Mouse (Mus musculus): ENCODE measurements around the gene Rpl36al.
"Not testable (repeated sequence)": the region's sequence is repeated elsewhere in the genome, so short reads cannot be mapped to it uniquely, and the experiment has no call there.

Gene Rpl36al

DNA sequence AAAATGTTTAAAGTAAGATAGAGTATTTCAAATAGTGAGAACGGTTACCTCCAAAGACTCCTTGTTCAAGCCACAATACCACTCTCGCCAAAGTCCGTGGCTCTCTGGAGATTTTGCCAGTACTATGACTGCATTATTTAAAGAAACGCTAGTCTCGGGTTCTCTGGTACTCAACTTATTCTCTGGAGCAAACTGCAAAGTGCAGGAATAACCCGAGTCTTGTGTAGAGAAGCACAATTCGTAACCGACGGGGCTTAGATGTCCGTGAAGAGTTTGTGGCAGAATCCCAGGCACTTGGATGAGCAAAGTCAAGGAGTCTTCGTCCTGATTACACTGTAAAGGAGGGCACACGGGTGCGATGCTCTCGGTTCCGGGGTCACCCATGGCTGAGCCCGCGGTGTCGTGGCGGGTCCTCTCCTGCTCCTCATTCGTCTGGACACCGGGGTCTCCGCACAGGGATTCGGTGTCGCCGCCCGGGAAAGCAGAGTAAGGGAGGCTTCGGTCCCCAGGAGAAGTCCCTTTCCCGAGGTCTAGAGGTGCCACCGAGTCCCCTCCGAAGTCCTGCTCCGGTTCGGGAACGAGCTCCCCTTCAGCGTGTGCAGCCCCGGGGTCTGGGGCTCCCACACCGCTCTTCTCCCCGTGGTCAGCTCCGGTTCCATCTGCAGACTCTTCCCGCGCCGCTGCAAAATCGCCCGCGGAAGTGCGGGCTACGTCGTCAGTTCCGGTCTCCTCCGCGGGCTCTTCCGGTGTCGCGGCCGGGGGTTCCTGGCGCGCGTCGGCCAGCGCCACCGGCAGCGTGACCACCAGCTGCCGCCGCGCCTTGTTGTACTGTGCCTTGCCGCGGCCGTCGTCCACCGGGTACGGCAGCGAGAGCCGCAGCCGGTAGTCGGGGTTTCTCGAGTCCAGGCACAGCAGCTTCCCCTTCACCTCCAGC lies 12.8 kb upstream of the Rpl36al start, which contains the start of gene Gm49383:
TSS of gene Gm49383 (minus strand) at position 661 of the 934 bp plus-strand sequence.
- peak; percentile 82 for DNase-seq (ENCODE audit: low read depth)

DNA sequence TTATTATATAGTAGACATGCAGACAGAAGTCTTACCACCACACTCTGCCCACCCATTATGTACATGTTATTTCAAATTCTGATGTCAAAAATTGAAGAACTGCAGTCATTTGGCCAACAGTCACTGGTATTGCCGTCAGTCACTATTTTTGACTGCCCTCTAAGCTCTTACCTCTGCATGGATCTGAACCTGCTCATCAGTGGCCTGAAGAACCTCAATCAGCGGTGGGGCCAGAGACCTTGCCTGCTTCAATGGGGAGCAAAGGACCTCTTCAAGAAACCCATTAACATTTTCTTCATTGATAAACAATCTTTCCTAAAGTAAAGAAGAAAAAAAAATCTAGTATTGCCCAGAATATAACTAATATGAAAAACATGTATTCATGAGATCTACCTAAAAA lies 8.8 kb upstream of the Rpl36al start:
- no peak for DNase-seq (ENCODE audit: low read depth)

DNA sequence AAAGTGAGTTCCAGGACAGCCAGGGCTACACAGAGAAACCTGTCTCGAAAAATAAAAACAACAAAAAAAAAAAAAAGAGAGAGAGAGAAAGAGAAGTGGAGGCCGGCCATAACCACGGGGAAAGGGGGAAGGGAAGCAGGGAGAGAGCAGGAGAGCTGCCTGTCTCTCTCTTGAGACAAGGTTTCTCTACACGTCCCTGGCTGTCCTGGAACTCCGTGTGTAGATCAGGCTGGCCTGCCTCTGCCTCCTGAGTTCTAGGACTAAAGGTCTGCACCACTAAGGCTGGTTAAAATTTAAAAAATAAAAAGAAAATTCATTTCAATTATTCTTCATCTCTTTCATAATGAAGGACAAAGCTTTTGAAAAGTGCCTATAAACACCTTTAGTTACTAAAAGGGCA lies 7.5 kb upstream of the Rpl36al start:
- DNase-seq (ENCODE audit: low read depth) = no peak

DNA sequence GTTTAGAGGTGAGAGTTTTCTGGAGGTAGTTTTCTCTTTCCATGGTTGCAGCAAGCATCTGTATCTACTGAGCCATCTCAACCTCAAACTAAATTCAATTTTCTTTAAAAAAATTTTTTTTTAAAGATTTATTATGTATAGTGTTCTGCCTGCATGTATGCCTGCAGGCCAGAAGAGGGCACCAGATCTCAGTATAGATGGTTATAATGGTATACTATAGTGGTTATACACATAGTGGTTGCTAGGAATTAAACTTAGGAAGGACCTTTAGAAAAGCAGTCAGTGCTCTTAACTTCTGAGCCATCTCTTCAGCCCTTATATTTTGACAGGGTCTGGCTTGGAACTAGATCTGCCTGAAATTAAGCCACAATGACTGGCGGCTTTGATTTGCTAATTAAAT lies 6.6 kb upstream of the Rpl36al start:
- peak; percentile 43 for DNase-seq (ENCODE audit: low read depth)

DNA sequence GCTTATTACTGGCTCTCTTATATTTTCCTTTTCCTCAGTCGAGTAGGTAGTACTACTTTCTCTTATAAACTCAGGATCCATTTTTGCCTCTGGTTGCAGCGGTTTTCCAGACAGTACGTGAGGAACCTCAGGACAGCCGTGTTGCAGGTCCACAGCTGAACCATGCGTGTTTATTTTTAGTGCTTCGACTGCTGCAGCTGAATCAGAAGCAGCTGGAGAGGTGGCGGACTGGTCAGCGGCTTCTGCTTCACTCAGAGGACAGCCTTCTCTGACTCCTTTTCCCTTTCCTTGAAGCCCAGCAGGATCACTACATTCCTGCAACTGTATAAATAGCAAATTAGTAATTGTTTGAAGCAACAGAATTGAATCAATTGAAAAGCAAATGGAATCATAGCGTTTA lies 6.2 kb upstream of the Rpl36al start:
- DNase-seq (ENCODE audit: low read depth) = no peak

DNA sequence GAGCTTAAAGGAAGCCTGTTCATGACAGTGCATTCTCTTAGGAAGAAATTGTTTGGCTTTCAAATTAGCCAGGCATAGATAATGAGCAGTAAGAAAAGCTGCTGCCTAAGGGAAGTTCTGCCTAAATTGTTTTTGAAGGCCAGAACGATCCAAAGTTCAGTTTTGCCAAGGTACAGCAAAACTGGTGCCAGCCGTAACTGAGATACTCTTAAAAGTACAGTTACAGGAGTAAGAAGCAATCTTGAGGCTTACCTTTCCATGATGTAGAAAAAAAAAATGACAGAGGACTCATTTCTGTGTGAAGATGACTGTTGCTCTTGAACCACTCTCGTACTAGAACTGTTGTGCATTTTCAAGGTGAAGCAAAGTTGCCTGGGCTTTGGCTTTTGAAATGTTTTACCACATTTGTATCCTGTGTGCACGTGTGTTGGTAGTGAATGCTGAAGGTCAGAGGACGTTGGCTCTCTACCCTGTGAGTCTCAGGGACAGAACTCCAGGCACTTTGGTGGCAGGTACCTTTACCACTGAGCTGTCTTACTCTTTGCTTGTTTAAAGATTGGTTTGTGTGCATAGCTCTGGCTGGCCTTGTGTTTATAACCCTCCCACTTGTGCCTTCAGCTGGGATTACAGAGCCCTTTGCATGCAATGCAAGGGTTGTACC lies 3.1 kb upstream of the Rpl36al start:
- DNase-seq (ENCODE audit: low read depth) = no peak

DNA sequence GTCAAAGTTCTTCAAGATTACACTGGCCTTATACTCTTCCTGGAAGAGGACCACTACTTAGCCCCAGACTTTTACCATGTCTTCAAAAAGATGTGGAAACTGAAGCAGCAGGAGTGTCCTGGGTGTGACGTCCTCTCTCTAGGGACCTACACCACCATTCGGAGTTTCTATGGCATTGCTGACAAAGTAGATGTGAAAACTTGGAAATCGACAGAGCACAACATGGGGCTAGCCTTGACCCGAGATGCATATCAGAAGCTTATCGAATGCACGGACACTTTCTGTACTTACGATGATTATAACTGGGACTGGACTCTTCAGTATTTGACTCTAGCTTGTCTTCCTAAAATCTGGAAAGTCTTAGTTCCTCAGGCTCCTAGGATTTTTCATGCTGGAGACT lies 1.5 kb upstream of the Rpl36al start:
- no peak for DNase-seq (ENCODE audit: low read depth)

DNA sequence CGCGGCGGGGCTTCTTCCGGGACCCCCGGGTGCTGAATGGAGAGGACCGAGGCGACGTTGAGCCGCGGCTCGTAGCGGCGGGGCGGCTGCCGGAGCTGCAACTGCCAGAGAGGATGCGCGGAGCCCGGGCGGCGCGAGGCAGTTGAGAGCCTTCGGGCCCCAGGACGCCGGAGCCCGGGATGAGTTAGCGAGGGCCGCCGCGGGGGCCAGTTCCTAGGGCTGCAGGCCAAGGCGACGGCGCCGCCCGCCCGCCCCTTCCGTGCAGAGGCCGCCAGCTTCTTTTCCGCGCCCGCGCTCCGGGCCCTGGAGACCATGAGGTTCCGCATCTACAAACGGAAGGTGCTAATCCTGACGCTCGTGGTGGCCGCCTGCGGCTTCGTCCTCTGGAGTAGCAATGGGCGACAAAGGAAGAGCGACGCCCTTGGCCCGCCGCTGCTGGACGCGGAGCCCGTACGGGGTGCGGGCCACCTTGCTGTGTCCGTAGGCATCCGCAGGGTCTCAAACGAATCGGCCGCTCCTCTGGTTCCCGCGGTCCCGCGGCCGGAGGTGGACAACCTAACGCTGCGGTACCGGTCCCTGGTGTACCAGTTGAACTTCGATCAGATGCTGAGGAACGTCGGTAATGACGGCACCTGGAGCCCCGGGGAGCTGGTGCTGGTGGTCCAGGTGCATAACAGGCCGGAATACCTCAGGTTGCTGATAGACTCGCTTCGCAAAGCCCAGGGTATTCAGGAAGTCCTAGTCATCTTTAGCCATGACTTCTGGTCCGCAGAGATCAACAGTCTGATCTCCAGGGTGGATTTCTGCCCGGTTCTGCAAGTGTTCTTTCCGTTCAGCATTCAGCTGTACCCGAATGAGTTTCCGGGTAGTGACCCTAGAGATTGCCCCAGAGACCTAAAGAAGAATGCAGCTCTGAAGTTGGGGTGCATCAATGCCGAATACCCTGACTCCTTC lies 736 bp upstream of the Rpl36al start:
- peak; percentile 59 for DNase-seq (ENCODE audit: low read depth)

DNA sequence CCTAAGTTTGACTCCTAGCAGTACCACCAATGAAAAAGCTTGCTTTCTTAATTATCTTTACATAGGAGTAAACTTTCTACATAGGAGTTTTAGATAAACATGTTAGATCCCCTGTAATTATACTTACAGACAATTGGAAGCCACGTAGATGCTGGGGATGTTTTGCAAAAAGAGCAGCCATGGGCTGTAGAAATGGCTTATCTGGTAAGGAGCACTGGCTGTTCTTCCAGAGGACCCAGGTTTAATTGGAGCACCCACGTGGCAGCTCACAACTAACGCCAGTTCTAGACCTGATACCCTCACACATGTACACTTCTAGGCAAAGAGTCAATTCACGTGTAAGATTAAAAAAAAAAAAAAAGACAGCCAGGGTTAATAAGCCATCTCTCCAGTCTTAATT lies 2.1 kb downstream of the Rpl36al start:
- no peak for DNase-seq (ENCODE audit: low read depth)

DNA sequence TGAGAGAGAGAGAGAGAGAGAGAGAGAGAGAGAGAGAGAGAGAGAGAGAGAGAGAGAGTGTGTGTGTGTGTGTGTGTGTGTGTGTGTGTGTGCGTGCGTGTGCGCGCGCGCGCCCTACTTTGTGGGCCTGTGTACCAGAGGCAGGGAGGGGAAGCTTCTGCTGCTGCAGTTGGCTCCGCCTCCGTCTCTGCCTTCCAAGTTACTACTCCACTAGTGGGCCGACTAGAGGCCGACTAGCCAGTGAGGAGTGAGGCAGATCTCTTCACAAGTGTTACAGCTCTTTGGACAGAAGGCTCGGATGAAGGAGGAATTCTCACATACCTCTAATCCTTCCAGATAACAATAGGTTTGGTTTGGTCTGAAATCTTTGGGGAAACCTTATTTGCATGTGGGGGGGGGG lies 4.5 kb downstream of the Rpl36al start:
- no peak for DNase-seq (ENCODE audit: low read depth)

DNA sequence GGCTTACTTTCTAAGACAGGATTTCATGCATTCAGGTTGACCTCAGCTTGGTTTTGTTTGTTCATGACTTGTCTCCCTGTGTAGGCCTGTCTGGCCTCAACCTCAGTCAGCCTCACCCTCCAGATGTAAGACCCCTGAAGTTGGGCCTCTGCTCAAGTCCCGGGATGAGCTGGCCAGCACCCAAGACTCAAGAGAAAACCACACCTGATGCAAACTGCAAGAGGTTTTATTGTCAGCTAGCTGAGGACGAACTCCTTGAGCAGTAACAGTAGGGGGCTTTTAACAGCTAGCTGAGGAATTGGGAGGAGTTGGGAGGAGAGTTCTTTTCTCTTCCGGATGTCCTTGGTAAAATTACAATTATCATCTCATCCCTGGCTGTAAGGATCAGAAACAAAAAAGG lies 6.4 kb downstream of the Rpl36al start:
- DNase-seq (ENCODE audit: low read depth) = no peak

DNA sequence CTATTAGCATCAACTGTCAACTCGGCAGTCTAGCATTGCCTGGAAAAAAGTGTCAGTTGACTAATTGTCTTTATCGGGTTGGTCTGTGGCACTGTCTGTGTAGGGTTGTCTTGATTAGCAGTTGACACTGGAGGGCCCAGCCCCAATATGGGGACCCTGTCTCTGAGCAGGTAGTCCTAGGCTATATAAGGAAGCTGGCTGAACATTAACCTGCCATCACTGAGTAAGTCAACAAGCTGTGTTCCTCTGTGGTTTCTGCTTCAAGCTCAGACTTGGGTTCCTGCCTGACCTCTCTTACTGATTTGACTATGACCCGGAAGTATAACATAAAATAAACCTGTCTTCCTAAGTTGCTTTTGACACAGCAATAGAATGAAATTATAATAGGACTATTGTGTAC lies 7.9 kb downstream of the Rpl36al start:
- no peak for DNase-seq (ENCODE audit: low read depth)

DNA sequence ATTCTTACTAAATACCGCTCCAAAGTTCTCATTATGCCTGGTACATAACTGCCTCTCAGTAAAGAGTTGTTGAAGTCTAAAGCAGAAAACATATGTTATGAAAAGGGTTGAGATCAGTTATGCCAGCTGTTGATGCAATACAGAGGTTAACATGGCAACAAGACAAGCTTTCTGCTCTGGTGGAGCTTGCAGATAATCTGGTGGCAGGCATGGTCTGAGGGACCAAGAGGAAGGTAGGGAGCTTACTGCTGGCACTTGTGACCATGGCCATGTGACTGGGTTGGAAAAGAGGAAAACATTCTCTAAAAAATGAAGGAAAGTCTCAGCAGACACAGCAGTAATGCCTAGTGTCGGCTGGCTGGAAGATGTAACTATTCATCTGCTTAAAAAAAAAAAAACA lies 12.6 kb downstream of the Rpl36al start:
- DNase-seq (ENCODE audit: low read depth) = no peak

DNA sequence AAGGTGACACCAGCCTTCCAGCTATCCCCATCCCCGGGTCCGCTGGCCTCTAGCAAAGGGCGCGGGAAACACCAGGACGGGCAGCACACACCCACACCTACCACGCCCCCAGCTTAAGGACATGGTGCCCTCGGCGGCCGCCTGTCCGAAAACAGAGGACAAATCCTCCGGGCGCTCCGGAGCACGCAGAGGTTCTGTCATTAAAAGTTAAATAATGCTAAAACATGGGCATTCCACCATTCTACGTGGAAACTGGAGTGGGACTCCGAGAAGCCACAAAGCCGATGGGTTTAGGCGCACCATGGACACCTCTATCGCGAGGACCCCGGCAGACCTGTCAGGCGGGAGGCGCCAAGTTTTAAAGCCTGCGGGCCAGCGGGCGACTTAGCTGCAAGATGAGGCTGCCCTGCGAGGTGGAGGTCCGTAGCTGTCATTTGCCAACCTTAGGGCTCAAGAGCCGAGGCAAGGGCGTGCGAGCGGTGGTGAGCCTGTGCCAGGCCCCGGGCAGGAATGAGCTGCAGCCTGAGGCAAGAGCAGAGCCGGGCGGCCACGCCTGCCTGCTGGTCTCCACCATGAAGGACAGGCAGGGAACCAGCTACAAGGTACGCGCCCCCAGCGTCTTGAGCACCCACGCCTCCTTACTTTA lies 15.3 kb downstream of the Rpl36al start, which contains the start of gene Lrr1:
TSS of gene Lrr1 (plus strand) at position 354 of the 646 bp plus-strand sequence.
- peak; percentile 93 for DNase-seq (ENCODE audit: low read depth)

DNA sequence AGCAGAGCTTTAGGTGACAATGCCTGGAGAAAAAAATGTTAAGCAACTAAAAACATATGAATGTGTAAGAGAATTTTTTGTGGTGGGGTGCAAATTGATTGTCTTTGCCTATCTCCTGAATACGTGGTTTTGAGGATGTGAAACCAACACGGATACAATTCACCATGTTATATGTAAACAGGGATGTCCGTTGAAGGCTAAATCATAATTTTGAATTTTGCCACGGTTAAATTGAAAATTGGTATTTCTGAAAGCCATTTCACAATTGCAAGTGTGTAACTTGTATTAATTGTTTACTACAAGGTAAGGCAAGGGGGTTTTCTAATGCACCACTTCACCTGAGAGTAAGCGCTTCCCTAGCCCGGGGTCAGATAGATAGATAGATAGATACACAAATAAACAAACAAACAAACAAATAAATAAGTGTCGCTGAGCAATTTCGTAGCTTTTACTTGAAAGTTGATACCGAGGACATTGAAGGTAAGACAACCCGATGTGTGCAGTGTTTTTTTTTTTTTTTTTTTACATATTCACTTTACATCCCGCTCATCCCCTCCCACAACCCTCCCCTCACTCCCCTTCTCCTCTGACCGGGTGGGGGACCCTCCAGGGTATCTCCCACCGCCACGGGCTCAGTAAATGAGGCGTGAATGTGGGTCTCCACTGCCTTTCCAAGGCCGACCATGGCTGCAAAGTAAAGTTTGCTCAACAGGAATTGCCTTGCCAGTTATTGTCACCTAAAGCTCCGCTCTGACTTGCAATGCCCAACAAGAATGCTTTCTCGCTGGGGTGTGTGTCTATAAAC lies 16.0 kb downstream of the Rpl36al start:
- no peak for DNase-seq (ENCODE audit: low read depth)

DNA sequence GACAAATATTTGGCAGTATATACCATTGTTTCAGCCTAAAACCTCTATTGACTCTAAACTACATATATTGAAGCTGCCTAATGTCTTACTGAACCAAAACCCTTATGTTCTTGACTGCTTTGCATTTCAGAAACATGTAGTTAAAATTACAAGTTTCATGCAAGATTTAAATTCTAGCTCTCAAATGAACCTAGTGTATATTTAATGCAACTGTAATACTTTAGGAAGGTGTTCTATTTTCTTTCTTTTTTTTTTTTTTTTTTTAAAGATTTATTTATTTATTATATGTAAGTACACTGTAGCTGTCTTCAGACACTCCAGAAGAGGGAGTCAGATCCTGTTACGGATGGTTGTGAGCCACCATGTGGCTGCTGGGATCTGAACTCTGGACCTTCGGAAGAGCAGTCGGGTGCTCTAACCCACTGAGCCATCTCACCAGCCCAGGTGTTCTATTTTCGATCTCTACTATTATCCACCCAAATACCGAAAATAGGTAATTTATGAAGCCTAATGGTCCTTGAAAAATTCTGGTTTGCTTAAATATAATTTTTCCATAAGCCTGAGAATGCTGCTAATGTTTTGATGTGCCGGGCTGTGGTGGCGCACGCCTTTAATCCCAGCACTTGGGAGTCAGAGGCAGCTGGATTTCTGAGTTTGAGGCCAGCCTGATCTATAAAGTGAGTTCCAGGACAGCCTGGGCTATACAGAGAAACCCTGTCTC lies 16.9 kb downstream of the Rpl36al start:
- not testable (repeated sequence) for DNase-seq (ENCODE audit: low read depth)

DNA sequence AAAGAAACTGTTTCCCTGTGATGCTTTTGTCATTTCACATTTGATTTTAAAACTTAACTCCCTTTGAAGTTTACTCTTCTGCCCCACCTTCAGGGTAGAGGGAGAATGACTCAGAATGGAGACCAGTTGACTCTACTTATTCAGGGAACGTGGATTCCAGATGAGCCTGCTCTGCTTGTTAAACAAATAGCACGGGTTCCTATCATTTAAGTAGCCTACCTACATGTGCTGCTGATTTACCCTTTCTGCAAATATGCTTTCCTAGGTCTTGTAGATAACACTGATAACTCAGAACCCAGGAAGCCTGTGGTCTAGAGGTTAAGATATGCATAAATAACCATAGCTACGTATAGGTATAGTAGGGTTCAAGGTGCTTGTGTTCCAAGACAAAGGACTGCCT lies 19.0 kb downstream of the Rpl36al start:
- DNase-seq (ENCODE audit: low read depth) = peak; percentile 52

DNA sequence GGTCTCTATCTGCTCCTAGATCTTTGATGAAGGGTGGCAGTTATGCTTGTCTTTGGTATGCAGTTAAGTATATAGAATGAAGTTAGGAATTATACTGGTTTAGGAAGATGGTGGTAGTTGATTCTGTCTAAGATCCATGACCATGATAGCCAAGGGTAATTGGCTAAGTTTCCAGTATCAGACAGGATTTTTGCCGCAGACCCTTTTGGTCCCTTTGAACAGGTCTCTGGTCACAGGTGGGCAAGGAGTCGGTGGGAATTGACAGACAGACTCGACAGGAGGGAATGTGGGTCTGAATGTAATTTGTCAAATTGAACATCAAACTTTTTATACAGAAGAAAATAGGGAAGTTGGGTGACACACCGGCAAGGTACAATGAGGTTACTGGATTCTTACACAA lies 20.3 kb downstream of the Rpl36al start:
- not testable (repeated sequence) for DNase-seq (ENCODE audit: low read depth)

DNA sequence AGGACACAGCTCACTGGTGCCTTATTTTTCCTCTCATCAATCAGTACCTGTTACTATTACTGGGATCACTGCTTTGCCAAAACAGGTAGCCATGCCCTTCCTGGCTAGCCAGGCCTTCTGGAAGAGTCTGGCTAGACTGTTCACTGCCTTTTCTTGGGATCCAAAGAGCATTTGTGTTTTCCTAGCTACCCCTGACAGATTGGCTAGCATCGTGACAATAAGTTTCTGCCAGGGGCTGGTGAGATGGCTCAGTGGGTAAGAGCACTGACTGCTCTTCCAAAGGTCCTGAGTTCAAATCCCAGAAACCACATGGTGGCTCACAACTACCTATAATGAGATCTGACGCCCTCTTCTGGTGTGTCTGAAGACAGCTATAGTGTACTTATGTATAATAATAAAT lies 23.2 kb downstream of the Rpl36al start:
- DNase-seq (ENCODE audit: low read depth) = not testable (repeated sequence)

DNA sequence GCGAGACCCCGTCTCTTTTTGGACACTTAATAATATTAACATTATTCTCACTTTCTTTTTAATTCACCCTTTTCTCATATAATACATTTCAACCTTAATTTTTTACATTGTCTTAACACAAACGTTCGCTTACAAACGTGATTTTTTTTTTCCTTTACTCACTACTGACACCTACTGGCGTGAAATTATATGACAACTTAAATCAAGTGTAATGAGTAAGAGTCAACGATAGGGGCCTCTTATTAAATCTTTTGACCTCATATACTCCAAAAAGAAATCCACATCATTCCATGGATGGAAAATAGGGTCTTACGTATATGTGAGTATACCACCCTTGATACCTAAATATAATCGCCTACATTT lies 24.3 kb downstream of the Rpl36al start:
- DNase-seq (ENCODE audit: low read depth) = peak; percentile 92

All from 416B (cell line).